Mouse (Mus musculus): ENCODE results near the gene Iqcm.

DNA sequence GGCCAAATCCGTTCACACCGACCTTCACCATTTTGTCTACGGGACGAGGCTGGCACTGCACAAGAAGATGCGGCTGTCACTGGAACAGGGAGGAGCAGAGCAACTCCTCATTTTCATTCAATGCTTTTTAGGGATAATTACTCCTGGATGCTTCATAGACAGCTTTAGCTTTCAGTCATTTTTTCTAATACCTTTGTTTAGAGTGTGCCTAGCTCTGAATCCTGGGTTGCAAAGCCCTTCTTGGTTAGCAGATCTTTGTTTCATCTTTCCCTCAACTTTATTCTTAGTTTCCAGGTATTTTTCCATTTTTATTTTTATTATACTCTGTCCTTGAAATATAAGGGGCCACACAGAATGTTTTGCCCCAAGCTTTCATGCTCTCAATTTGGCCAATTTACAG is 42.0 kb upstream of the Iqcm start, which contains the start of gene Gm10358:
- TF ChIP-seq CTCF (IDR thresholded peaks at IDR 0.05; ENCODE audit: borderline replicate concordance, extremely low read depth, insufficient read depth, insufficient read length) (no peak), POLR2A (IDR thresholded peaks at IDR 0.05; ENCODE audit: borderline replicate concordance, extremely low read depth, insufficient read depth, insufficient read length, poor library complexity, severe bottlenecking) (no peak)
